Mouse (Mus musculus) MEL (cell line): Measurements from ENCODE around the gene Gm49721. TPM values are rescaled to one million over a fixed set of nuclear protein-coding genes. Genes with fewer than 3 reads are reported as not detected.
"Not testable (repeated sequence)": the region's sequence is repeated elsewhere in the genome, so short reads cannot be mapped to it uniquely, and the experiment has no call there.

ENCODE experiments used
- DNase-seq: peaks from one replicate; pipeline ENCODE4 v3.0.0; 2011; ENCODE audit warnings: low read depth, low spot score
- H3K27ac ChIP-seq: 2 replicates; pipeline ENCODE4 v1.5.1; 2012; ENCODE audit warnings: low read depth, mild to moderate bottlenecking, control low read depth, low read length, moderate library complexity; ENCODE audit not compliant: control insufficient read depth
- H3K27me3 ChIP-seq, 2 experiments: fragments of 150-350 bp in 1 of 2; sonication (generic) in 1 of 2; 2 replicates each; pipeline ENCODE4 v1.6.1; 2012; ENCODE audit warnings: low read length in 2 of 2, mild to moderate bottlenecking in 2 of 2, improper control_type of control experiment in 1 of 2, moderate library complexity in 1 of 2; ENCODE audit not compliant: insufficient read depth in 2 of 2, control insufficient read depth in 1 of 2
- H3K36me3 ChIP-seq, 2 experiments: 2 replicates each; pipeline ENCODE4 v1.6.1; 2012 to 2014; ENCODE audit warnings: low read length in 2 of 2, improper control_type of control experiment in 1 of 2, inconsistent platforms in 1 of 2, mild to moderate bottlenecking in 1 of 2; ENCODE audit not compliant: insufficient read depth in 2 of 2, control insufficient read depth in 1 of 2
- H3K4me1 ChIP-seq, 2 experiments: fragments of 150-350 bp in 1 of 2; sonication (generic) in 1 of 2; 2 replicates each; pipeline ENCODE4 v1.6.1; 2012; ENCODE audit warnings: low read length in 2 of 2, improper control_type of control experiment in 1 of 2, mild to moderate bottlenecking in 1 of 2; ENCODE audit not compliant: insufficient read depth in 2 of 2, control insufficient read depth in 1 of 2
- H3K4me3 ChIP-seq, 2 experiments: fragments of 150-350 bp in 1 of 2; sonication (generic) in 1 of 2; 2 replicates each; pipeline ENCODE4 v1.5.1; 2012; ENCODE audit warnings: low read depth in 2 of 2, low read length in 2 of 2, mild to moderate bottlenecking in 2 of 2, moderate library complexity in 2 of 2, control low read depth in 1 of 2, improper control_type of control experiment in 1 of 2; ENCODE audit not compliant: control insufficient read depth in 1 of 2, insufficient read depth in 1 of 2
- H3K79me2 ChIP-seq: 2 replicates; pipeline ENCODE4 v1.6.1; 2012; ENCODE audit warnings: mild to moderate bottlenecking, low read length, moderate library complexity; ENCODE audit not compliant: control insufficient read depth, poor library complexity, insufficient read depth
- H3K9ac ChIP-seq: 2 replicates; pipeline ENCODE4 v1.6.1; 2012; ENCODE audit warnings: low read depth, mild to moderate bottlenecking, control low read depth, low read length, moderate library complexity; ENCODE audit not compliant: control insufficient read depth, poor library complexity, severe bottlenecking
- H3K9me3 ChIP-seq: fragments of 150-350 bp; sonication (generic); replicated peaks from 2 replicates; pipeline ENCODE4 v1.6.1; 2012; ENCODE audit warnings: mild to moderate bottlenecking, low read length, improper control_type of control experiment, moderate library complexity; ENCODE audit not compliant: insufficient read depth
- polyA plus RNA-seq, 2 experiments: library from polyadenylated mRNA; stranded (reverse) in 1 of 2; unstranded in 1 of 2; fragments of >175 nt in 1 of 2; fragments of >200 nt in 1 of 2; gene quantifications; 2 replicates each; pipeline versions ENCODE4 v1.2.1 to v1.2.4; 2012; ENCODE audit warnings: low replicate concordance in 2 of 2, low read depth in 1 of 2; ENCODE audit not compliant: insufficient read length in 2 of 2, insufficient read depth in 1 of 2, missing spikeins in 1 of 2
- total RNA-seq: library from RNA; depleted of rRNA; stranded (reverse); fragments of 300-350 nt; gene quantifications from 2 replicates; pipeline ENCODE4 v1.2.3, GENCODE M21; 2012

Gm49721 gene
- total and polyA plus RNA-seq, 3 experiments, result not detected

DNA sequence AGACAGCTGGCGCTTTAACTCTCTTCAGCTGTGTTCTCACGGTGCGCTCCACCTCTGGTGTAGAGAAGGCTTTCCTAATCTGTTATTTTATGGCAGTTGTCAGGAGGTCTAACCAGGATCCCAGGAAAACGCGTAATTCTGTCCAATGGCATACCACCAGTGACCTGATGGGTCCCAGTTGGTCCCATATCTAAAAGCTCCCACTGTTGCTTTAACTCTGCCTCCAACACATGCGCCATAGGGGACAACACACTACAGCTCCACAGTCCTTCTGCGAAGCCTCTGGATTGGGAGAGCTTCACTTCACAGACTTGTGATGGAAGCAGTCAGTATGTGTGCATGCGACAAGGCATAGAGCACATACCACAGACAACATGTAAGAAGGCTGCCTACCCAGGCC lies 1.4 kb downstream of the Gm49721 start:
- not testable (repeated sequence) for H3K9me3 ChIP-seq, DNase-seq, H3K4me1 ChIP-seq, H3K9ac ChIP-seq, H3K27me3 ChIP-seq, H3K27ac ChIP-seq, H3K4me3 ChIP-seq, H3K36me3 ChIP-seq, H3K79me2 ChIP-seq

DNA sequence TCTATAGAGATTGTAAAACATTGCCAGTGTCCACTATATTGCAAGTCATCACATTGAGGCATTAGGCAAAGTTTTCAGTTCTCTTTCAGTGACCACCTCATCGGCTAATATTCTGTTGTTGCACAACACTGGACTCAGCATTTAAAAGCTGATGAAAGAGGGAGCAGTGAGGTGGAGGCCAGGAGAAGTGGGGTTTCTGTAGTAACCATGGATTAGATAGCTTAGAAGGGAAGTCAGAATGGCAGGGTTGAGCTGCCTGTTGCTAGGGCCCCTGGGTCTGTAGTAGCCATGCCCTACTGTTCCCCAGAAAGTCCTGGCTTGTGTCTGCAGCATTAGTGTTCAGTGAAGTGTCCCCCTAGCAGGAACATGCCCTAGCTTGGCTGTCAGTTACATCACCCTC lies 7.4 kb downstream of the Gm49721 start:
- not testable (repeated sequence) for H3K36me3 ChIP-seq, H3K4me3 ChIP-seq, H3K4me1 ChIP-seq, H3K79me2 ChIP-seq, H3K9ac ChIP-seq, H3K27me3 ChIP-seq, H3K27ac ChIP-seq, H3K9me3 ChIP-seq, DNase-seq

DNA sequence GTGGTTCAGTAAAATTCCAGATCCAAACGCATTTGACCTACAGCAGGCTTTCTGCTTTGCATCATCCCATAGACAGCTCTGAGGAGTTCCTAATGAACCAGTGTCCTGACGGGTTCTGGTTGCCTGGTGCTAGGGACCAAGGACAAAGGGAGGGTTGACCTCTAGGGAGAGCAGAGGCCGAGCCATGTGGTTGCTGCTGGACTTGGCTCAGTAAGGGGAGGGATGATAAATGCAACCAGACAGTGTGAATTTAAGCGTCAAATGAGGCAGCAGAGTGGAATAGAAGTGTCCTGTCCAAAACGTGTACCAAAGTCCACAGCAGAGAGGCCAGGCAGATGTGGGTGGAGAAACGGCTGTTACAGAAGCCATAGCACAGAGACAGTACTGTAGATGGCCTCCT lies 16.8 kb downstream of the Gm49721 start:
- not testable (repeated sequence) for H3K9me3 ChIP-seq, H3K4me3 ChIP-seq, H3K4me1 ChIP-seq, H3K27ac ChIP-seq, H3K36me3 ChIP-seq, H3K79me2 ChIP-seq, H3K9ac ChIP-seq, DNase-seq, H3K27me3 ChIP-seq

DNA sequence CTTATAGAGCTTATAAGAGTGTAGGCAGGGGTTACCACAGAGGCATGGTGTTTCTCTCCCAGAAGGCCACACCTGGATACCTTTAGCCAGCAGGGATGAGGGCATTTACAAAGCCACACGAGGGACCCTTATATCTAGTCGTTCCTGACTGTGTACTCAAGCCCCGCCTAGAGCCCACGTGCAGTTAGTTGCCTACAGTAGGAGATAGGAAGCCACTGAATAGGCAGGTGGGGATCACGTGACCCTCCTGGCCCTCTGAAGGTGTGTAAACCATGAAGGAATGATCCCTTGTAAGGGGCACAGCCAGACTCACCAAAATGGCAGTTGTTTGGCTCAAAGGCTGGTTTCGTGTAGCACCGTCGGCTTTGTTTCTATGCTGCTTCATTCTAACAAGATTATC lies 18.1 kb downstream of the Gm49721 start:
- H3K27ac ChIP-seq, H3K79me2 ChIP-seq, H3K36me3 ChIP-seq, H3K4me3 ChIP-seq, H3K27me3 ChIP-seq, DNase-seq, H3K9me3 ChIP-seq, H3K4me1 ChIP-seq, H3K9ac ChIP-seq: not testable (repeated sequence)

DNA sequence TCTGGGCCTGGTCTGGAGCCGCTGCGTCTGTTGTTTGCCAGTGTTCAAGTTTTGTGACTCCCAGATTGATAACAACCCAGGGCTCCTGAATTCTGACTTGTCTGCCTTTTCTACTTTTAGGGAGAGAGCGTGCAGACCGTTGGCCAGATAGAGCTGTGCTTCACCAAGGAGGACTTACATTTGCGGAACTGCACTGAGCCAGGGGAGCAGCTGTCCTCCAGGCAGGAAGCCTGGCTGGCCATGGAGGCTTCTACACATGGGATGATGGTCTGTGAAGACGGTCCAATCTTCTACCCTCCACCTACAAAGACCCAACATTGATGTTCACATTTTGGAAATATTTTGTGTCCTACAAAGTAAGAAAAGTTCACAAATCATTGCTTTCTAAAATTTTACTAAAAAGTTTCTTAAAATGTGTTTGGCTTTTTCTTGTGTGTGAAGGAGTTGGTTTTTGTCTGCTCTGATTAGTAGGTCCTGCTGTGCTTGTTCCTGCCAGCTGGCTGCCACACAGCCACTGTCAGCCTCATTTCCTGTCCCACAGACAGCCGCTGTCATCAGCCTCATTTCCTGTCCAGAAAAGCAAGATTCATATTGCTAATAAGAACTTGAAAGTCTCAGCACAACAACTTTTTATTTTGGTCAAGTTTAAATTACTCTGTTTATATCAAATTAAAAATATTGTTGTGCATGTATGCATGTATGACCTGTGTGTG lies 19.2 kb downstream of the Gm49721 start:
- H3K27ac ChIP-seq, H3K9me3 ChIP-seq, H3K4me3 ChIP-seq, H3K79me2 ChIP-seq, H3K36me3 ChIP-seq, H3K27me3 ChIP-seq, H3K9ac ChIP-seq, DNase-seq, H3K4me1 ChIP-seq: not testable (repeated sequence)

DNA sequence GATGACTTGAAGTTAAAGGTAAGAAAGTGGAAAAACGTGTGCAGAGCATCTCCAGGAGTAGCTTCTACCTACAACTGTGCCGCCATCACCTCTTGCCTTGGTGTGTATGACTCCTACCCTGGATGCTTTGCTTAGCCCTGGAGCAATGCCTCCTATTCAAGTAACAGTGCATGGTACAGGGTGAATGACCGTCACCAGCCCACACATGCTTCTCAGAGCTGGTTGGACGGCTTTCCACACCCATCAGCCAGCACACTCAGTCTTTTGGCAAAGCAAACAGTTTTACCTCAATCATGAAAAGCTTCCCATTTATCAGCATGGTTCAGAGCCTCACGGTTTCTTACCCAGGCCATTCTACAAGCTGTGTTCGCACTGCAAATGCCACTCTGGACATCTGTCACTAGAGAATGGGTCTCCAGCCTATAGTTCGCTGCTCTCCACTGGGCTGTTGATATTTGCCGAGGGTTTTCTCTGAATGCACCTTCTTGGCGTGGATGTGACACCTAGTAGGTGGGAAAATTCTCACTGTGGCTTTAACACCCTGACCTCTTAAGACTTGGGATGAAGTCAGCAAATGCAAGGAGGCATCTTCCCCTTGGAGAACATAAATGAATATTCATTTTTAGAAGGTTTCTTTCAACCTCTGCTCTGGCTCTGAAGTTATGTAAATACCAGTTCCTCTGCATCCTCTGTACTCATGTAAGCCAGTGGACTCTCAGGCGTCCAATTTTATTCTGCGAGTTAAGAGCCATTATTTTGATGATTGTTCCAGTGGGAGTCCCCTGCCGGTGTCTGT lies 23.3 kb downstream of the Gm49721 start:
- H3K9me3 ChIP-seq, H3K4me3 ChIP-seq, H3K9ac ChIP-seq, H3K79me2 ChIP-seq, H3K27ac ChIP-seq, H3K27me3 ChIP-seq, H3K36me3 ChIP-seq, H3K4me1 ChIP-seq, DNase-seq: not testable (repeated sequence)

DNA sequence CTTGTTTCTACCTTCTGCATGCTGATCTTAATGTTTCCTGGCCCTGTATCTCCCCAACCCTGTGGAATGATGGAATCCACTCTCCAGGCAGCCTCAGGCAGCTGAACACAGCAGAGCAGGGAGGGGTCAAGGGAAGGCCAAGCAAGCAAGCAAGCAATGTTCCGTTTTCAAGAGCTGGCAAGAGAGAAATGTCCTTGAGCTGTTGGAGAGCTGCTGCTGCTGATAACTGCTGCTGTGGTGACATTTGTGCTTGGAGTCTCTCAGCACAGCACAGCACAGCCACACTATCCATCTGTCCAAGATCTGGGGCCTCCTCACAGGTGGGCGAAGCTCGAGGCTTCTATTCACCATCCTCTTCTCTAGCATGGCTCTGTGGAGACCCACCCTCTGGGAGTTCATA lies 24.7 kb downstream of the Gm49721 start:
- H3K36me3 ChIP-seq, H3K79me2 ChIP-seq, H3K9me3 ChIP-seq, H3K27me3 ChIP-seq, H3K9ac ChIP-seq, DNase-seq, H3K27ac ChIP-seq, H3K4me1 ChIP-seq, H3K4me3 ChIP-seq: not testable (repeated sequence)
